Mouse (Mus musculus) midbrain, embryonic 16.5 days (tissue): ENCODE measurements at regions not wholly inside any gene's neighbourhood (a gene's known extent, or its start where the extent isn't known, plus 50 kb on each side); places are given as distances from the start of the nearest gene placed in this dataset.

ENCODE experiments used
- ATAC-seq: fragments of 200-750 bp; cut with Nextera tagmentation; 2 replicates; pipeline ENCODE4 v1.8.0; 2017; ENCODE audit warnings: moderate TSS enrichment
- H3K27ac ChIP-seq: fragments of 300-500 bp; sonication (generic); 2 replicates; pipeline ENCODE4 v1.5.1; 2014; ENCODE audit warnings: mild to moderate bottlenecking, low read length, mixed read lengths
- H3K27me3 ChIP-seq: fragments of 300-500 bp; sonication (generic); 2 replicates; pipeline ENCODE4 v1.6.1; 2014; ENCODE audit warnings: low read depth, low read length, mixed read lengths; ENCODE audit not compliant: control insufficient read depth, insufficient read depth
- H3K36me3 ChIP-seq: fragments of 300-500 bp; sonication (generic); 2 replicates; pipeline ENCODE4 v1.6.1; 2014; ENCODE audit warnings: mild to moderate bottlenecking, low read length, moderate library complexity, mixed read lengths; ENCODE audit not compliant: control insufficient read depth, insufficient read depth
- H3K4me1 ChIP-seq: fragments of 300-500 bp; sonication (generic); 2 replicates; pipeline ENCODE4 v1.6.1; 2014; ENCODE audit warnings: mild to moderate bottlenecking, low read length, mixed read lengths; ENCODE audit not compliant: control insufficient read depth, insufficient read depth
- H3K4me2 ChIP-seq: fragments of 300-500 bp; sonication (generic); 2 replicates; pipeline ENCODE4 v1.6.1; 2014; ENCODE audit warnings: mild to moderate bottlenecking, low read length, mixed read lengths
- H3K4me3 ChIP-seq: fragments of 300-500 bp; sonication (generic); 2 replicates; pipeline ENCODE4 v1.5.1; 2014; ENCODE audit warnings: low read depth, mild to moderate bottlenecking, low read length, moderate library complexity, mixed read lengths
- H3K9ac ChIP-seq: fragments of 300-500 bp; sonication (generic); 2 replicates; pipeline ENCODE4 v1.6.1; 2014; ENCODE audit warnings: low read depth, low read length, mixed read lengths
- H3K9me3 ChIP-seq: fragments of 300-500 bp; sonication (generic); replicated peaks from 2 replicates; pipeline ENCODE4 v1.6.1; 2014; ENCODE audit warnings: mild to moderate bottlenecking, low read length, mixed read lengths; ENCODE audit not compliant: control insufficient read depth, poor library complexity, severe bottlenecking
- WGBS: fragments of 180-500 bp; shearing (Covaris S2); extraction: QIAGEN DNeasy Blood & Tissue Kit; methylation state at CpG from one replicate; pipeline ENCODE4 v1.1.7; 2014; 5-methylcytosine and 5-hydroxymethylcytosine counted together

DNA sequence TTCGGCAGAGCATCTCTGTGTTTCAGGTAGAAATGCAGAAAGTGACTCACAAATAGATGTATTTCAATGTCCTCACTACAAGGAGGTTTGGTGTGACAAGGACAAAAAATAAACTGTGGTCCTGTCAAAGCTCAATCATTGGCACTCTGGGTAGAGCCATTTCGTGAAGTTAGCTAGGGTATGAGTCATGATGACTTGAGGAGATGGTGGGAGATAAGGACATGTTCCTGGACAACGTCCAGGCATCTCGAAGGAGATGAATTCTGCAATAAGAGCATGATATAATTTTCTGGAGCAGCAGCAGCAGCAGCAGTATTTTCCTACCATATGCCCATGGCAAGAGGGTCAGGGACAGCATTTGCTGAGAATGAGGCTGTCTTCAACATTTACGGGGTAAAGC lies 217.7 kb downstream of the Ttc32 start:
- H3K27ac ChIP-seq: no peak overlapping the region
- H3K27me3 ChIP-seq: no peaks in the 10 kb centered on the region
- H3K36me3 ChIP-seq: no peaks in the 10 kb centered on the region
- no peaks in the 10 kb centered on the region for H3K9me3 ChIP-seq
- no peak overlapping the region for H3K4me3 ChIP-seq
- WGBS: 82% methylated on average over 5 of the region's 5 CpGs
- ATAC-seq: no peak
- H3K9ac ChIP-seq: no peak overlapping the region
- no peak overlapping the region for H3K4me2 ChIP-seq
- H3K4me1 ChIP-seq: no peaks in the 10 kb centered on the region

- Histone ChIP-seq H3K27ac (no peak overlapping the region), H3K9me3 (no peaks in the 10 kb centered on the region), H3K36me3 (no peaks in the 10 kb centered on the region), H3K4me1 (no peaks in the 10 kb centered on the region), H3K4me3 (no peak overlapping the region), H3K27me3 (no peaks in the 10 kb centered on the region), H3K4me2 (no peak overlapping the region), H3K9ac (no peak overlapping the region)
- ATAC-seq: no peak
- WGBS: 15% methylated on average over 5 of the region's 5 CpGs
These were observed 222.0 kb downstream of the Ttc32 start for GRCm38 (mm10) chr12:9251772-9252171.

DNA sequence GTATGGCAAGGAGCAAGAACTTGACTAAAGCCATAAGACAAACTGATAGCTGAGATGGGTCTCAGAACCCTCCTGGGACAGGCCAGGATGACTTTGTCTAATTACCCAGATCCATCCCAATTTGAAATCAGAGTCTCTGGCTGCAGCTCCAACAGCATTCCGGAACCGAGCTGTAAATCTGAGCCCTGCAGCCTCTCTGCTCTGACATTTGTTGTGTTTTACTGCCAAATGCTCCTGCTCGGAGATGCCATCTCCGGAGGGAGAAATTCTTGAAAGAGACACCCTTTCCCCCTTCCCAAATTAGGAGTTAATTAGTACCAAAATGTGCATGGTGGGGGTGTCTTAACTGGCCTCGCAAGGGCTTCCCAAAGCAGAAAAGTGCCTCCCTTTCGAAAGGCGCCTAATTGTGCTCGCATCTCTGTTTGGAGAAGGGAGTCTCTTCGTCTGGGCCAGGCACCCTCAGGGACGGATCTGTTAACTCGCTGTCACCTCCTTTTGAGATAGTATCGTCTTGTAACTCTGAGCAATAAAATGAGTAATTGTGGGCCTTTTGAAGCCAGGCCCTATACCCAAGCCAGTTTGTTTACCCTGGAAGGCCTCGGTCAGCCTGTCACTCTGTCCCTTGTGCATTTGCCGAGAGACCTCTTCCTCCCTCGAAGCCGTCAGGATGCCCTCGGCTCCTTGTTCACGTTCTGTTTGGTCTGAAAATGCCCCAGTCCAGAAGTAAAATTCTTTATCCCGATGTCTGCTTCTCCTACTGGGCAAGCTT lies 223.7 kb downstream of the Ttc32 start:
- Histone ChIP-seq H3K36me3 (no peaks in the 10 kb centered on the region), H3K9ac (no peak overlapping the region), H3K27me3 (no peaks in the 10 kb centered on the region), H3K27ac (no peak overlapping the region), H3K4me1 (no peaks in the 10 kb centered on the region), H3K9me3 (no peaks in the 10 kb centered on the region), H3K4me3 (no peak overlapping the region), H3K4me2 (no peak overlapping the region)
- WGBS: 68% methylated on average over 19 of the region's 19 CpGs
- ATAC-seq: no peak

- Histone ChIP-seq H3K4me2 (no peak overlapping the region), H3K4me3 (no peak overlapping the region), H3K9ac (no peak overlapping the region), H3K36me3 (no peaks in the 10 kb centered on the region), H3K27me3 (no peaks in the 10 kb centered on the region), H3K4me1 (no peaks in the 10 kb centered on the region), H3K9me3 (no peaks in the 10 kb centered on the region), H3K27ac (no peak overlapping the region)
- ATAC-seq: no peak
- 54% methylated on average over 6 of the region's 6 CpGs for WGBS
These were observed 224.6 kb downstream of the Ttc32 start for GRCm38 (mm10) chr12:9254301-9254860.

DNA sequence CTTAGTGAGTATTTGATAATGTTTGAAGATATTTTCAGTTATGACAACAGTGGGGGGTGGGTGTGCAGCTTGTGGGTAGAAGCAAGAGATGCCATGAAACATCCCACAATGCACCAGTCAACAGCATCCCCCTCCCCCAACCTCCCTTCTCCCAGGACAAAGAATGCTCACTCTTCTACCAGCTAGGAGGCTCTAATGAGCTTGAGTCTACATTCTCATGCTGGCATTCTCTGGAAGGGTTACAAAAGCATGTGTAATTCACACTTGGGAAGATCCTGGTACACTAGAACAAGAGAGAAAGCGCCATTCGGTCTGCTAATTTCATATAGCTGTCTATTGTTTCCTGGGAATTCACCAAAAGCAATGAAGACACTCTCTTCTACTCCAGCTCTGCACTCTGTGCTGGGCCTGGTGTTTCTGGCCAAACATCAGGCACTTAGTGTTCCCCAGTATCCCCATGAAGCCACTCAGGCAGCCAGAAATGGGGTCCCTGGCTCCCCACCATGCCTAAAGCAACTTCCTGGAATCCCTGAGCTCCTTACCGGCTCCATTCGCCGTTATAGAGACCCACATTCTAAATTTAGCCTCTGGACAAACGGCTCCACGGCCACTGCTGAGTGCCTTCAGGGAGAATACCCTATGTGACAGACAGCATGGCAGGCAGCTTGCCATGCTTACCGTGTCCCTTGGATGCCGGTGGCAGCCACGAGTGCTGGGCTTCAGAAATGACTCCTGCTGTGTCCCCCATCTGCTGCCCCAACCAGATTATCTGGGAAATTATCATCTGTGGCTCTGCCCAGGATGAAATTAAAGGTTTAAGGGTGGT lies 226.1 kb downstream of the Ttc32 start:
- WGBS: 69% methylated on average over 10 of the region's 10 CpGs
- no peaks in the 10 kb centered on the region for H3K36me3 ChIP-seq
- no peaks in the 10 kb centered on the region for H3K4me1 ChIP-seq
- H3K4me2 ChIP-seq: no peak overlapping the region
- H3K9me3 ChIP-seq: no peaks in the 10 kb centered on the region
- ATAC-seq: no peak
- H3K27me3 ChIP-seq: no peaks in the 10 kb centered on the region
- no peak overlapping the region for H3K4me3 ChIP-seq
- H3K27ac ChIP-seq: no peak overlapping the region
- no peak overlapping the region for H3K9ac ChIP-seq

DNA sequence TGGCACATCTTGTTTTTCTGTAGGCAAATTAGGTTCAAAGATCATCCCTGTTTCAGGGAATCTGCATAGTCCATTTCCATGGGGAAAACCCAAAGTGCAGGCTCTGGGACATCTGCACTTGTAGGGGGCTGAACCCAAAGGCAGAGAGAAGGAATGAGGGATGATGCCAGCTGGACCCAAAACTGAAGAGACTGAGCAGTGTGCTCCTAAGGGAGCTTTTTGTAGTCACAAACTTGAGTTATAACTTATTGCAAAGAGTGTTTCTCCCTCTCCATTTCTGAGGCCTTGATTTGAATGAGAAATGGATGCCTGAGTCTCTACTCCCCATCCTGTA lies 226.7 kb downstream of the Ttc32 start:
- Histone ChIP-seq H3K4me1 (no peaks in the 10 kb centered on the region), H3K4me3 (no peak overlapping the region), H3K27me3 (no peaks in the 10 kb centered on the region), H3K36me3 (no peaks in the 10 kb centered on the region), H3K4me2 (no peak overlapping the region), H3K9ac (no peak overlapping the region), H3K9me3 (no peaks in the 10 kb centered on the region), H3K27ac (no peak overlapping the region)
- no peak for ATAC-seq

DNA sequence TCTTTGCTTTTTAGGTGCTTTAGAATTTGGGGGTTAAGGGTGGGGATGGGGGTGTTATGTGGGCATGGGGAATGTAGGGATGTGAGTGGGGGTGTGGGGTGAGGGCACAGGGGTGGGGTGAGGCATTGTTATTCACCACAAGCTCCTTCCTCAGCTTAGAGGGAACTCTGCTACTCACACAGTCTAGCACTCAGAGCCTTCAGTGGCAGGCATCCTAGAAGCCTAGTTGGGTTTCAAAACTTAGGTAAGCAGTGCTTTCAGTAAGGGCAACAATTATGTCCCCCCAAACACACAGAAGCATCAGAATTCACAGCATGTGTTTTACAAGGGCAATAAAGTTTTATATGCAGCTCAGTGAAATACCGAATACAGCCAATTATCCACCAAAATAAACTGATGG lies 228.4 kb downstream of the Ttc32 start:
- no peak overlapping the region for H3K4me3 ChIP-seq
- H3K4me2 ChIP-seq: no peak overlapping the region
- 79% methylated on average over 1 of the region's 1 CpGs for WGBS
- no peaks in the 10 kb centered on the region for H3K9me3 ChIP-seq
- no peaks in the 10 kb centered on the region for H3K36me3 ChIP-seq
- ATAC-seq: no peak
- no peaks in the 10 kb centered on the region for H3K4me1 ChIP-seq
- no peaks in the 10 kb centered on the region for H3K27me3 ChIP-seq
- no peak overlapping the region for H3K9ac ChIP-seq
- H3K27ac ChIP-seq: no peak overlapping the region

DNA sequence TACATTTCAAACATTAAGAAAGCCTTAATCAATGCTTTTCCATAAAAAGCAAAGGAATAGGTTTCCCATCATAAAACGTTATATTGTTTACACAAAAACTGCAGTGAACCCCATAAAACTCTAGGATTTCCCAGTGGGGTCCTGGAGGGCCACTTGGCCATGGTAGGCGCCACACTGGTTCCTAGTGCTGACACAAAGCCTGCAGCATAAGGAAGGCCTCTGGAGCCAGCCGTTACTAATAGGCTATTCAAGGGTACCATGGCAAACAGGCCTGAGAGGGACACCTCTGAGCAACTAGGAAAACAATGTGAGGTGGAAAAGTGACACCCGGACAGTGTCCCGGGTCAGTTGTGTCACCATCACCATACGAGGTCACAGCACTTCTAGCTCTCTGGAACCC lies 231.9 kb downstream of the Ttc32 start:
- Histone ChIP-seq H3K27ac (no peak overlapping the region), H3K4me2 (no peak overlapping the region), H3K27me3 (no peaks in the 10 kb centered on the region), H3K4me1 (no peaks in the 10 kb centered on the region), H3K36me3 (no peaks in the 10 kb centered on the region), H3K9me3 (no peaks in the 10 kb centered on the region), H3K4me3 (no peak overlapping the region), H3K9ac (no peak overlapping the region)
- WGBS: 59% methylated on average over 6 of the region's 6 CpGs
- no peak for ATAC-seq

DNA sequence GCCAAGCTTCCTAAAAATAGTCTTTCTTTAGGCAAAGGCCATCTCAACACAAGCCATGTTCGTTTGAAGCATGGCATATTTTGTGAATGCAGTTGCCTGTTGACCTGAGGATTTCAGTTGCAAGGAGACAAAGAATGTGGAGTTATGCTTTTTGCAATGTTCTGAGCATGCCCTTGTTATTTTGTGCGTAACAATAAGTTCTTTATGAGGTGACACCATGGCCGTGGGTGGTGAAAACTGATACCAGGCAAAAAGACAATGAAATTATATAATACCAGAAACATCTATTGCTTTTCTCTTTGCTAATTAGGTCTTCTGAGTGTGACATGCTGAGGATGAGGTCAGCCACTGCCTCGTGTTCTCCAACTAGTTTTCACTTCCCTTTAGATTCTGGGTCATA lies 236.4 kb downstream of the Ttc32 start:
- H3K9ac ChIP-seq: no peak overlapping the region
- H3K4me3 ChIP-seq: no peak overlapping the region
- H3K36me3 ChIP-seq: no peaks in the 10 kb centered on the region
- H3K9me3 ChIP-seq: no peaks in the 10 kb centered on the region
- no peak for ATAC-seq
- no peaks in the 10 kb centered on the region for H3K27me3 ChIP-seq
- H3K27ac ChIP-seq: no peak overlapping the region
- H3K4me1 ChIP-seq: no peaks in the 10 kb centered on the region
- 75% methylated on average over 4 of the region's 4 CpGs for WGBS
- no peak overlapping the region for H3K4me2 ChIP-seq
